Mouse (Mus musculus) megakaryocyte progenitor cell, adult 5-6 weeks (primary cell): Measurements from ENCODE around the gene AI837181. TPM values are rescaled to one million over a fixed set of nuclear protein-coding genes. Genes with fewer than 3 reads are reported as not detected.

ENCODE experiments used
- ATAC-seq: replicated peaks from 2 replicates; pipeline ENCODE4 v1.8.0; 2016; ENCODE audit warnings: mild to moderate bottlenecking, moderate TSS enrichment, inconsistent platforms; ENCODE audit not compliant: poor library complexity
- total RNA-seq, 2 experiments: library from RNA; stranded (forward) in 1 of 2; stranded (reverse) in 1 of 2; fragments of 157-497, 149-512 nt in 1 of 2; fragments of 200-1000 nt in 1 of 2; gene quantifications; 2 replicates each; pipeline versions ENCODE4 v1.2.3 to v1.2.4; 2015 to 2017

AI837181 gene
- total RNA-seq, 2 experiments from 2014 or later, result 11.9 to 18.4 TPM

DNA sequence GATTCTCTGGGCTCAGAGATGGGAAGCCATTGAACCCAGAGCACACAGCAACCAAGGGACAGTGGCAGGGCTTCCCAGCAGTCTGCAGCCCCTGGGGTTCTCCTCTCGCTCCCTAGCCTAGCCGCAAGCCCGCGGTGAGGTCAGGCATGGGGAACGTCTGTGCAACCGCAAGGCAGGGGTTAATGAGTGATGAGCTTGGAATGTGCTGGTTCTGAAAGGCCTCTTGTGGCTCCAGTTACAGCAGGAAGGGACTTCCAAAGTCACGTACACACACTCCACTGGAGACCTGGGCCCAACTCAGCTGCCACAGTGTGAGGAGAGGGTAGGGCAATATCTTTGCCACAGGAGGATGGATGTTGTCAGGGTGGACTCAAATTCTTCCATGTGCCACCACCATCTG, 20.0 kb downstream of the AI837181 start:
- no peak for ATAC-seq

DNA sequence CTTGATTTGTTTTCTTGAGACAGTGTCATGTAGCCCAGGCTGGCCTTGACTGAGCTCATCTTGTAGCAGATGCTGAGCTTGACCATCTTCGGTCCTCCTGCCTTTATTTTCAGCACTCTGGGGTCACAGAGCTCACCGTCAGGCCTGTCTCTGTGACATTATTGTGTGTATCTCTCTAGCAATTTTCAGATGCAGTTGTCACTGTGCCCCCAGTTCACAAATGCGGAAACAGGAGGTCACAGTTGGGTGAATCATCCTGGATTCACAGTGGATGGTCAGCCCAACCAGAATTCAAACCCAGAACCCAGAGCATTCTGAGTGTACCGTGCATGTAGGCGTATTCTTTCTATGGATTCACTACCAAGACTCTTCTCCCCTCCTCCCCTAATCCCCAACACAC, 20.8 kb downstream of the AI837181 start:
- ATAC-seq, result no peak

GRCm38 (mm10) chr19:5447515-5448353, 22.8 kb downstream of the AI837181 start, which contains the start of gene Fosl1:
Gene Fosl1 (plus strand): TSS chr19:5447547.
- peak; percentile 75 for ATAC-seq

- peak; percentile 66 for ATAC-seq
These were observed 23.6 kb downstream of the AI837181 start for GRCm38 (mm10) chr19:5448354-5449150.

GRCm38 (mm10) chr19:5449673-5450072, 24.7 kb downstream of the AI837181 start:
- ATAC-seq, result no peak

DNA sequence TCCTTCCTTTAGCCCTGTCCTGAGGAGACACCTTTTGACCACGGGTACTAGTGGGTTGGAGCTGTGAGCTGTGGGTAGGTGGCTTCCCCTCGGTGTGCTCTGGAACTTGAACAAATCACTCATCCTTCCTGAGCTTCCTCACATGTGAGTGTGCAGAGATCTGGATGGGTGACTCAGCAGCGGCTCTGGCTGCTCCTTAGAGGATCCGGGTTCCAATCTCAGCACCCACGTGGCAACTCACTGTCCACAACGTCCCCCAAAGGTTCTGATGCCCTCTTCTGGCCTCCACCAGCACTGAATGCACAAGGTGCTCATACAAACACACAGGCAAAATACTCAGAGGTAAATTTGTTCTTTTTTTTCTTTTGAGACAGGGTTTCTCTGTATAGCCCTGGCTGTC, 26.8 kb downstream of the AI837181 start:
- ATAC-seq, result no peak

DNA sequence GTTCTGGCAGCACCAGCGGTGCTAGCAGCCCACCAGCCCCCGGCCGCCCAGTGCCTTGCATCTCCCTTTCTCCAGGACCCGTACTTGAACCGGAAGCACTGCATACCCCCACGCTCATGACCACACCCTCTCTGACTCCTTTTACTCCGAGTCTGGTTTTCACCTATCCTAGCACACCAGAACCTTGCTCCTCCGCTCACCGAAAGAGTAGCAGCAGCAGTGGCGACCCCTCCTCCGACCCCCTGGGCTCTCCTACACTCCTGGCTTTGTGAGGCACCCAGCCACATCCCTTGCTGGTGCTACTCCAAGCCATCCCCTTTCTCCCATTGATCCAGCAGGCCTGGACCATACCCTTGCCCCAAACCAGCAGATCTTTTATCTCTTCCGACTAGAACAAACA, 30.1 kb downstream of the AI837181 start:
- no peak for ATAC-seq

DNA sequence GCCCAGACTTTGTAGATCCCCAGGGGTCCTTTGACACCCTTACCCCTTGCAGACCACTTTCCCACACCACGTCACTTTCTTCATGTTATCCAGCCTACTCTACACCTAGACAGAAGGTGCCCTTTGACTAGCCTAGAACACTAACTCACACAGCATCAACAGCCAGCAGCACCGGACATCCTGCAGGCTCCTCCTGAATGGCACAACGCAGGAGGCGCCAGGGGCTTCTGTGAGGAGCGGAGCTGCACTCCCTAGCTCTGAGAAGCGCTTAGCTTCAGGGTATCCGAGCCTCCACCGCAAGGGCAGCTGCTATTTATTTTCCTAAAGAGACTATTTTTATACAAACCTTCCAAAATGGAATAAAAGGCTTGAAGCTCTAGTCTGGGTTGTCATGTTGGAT, 30.6 kb downstream of the AI837181 start:
- no peak for ATAC-seq

GRCm38 (mm10) chr19:5456241-5456921, 31.4 kb downstream of the AI837181 start:
- no peak for ATAC-seq

GRCm38 (mm10) chr19:5456922-5457745, 32.2 kb downstream of the AI837181 start:
- ATAC-seq, result peak; percentile 85

DNA sequence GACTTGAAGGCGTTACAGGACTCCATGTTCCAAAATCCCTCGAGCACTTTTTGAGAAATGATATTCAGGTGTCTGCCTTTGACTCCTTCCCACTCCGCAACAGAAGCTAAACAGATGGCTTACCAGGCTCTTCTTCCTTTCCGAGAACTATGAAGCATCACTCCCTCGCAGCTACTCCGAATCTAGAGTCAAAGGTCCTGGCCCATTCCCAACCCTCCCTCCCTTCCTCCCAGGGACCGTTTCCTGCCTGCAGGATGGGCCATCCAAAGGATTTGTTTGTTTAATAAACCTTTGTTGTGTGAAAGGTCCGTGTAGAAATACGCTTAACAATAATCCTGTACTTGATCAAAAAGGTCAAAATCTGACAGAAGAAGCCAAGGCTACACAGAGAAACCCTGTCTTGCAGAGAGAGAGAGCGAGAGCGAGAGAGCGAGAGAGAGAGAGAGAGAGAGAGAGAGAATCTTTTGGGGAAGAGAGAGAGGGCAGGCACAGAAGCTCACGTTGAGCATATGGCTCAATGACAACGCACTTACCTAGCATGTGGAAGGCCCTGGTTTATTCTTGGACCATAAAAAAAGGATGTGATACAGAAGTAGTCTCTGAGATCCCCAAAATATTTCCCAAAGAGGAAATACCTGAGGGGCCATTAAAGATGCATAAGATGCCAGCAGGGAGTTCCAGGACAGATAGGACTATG, 33.0 kb downstream of the AI837181 start, which contains the start of gene Ccdc85b:
Ccdc85b (minus strand) TSS at position 149 of the 697 bp plus-strand sequence.
- no peak for ATAC-seq

GRCm38 (mm10) chr19:5459019-5459418, 34.1 kb downstream of the AI837181 start:
- ATAC-seq, result no peak

DNA sequence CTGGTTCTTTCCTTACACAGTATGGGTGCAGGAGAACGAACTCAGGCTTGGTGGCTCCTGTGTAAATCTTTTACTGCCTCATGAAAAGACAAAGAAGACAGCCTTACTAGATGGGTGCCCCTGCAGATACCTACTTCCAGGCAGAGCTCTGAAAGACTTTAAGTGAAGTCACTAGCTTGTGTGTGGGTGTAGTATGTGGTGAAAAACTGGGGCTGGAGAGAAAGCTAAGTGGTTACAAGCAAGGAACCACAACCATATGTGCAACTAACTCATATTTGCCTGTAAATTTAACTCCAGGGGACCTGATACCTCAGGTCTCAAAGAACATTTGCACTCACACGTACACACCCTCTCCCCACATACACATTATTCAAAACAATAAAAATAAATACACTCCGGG, 35.0 kb downstream of the AI837181 start:
- no peak for ATAC-seq

DNA sequence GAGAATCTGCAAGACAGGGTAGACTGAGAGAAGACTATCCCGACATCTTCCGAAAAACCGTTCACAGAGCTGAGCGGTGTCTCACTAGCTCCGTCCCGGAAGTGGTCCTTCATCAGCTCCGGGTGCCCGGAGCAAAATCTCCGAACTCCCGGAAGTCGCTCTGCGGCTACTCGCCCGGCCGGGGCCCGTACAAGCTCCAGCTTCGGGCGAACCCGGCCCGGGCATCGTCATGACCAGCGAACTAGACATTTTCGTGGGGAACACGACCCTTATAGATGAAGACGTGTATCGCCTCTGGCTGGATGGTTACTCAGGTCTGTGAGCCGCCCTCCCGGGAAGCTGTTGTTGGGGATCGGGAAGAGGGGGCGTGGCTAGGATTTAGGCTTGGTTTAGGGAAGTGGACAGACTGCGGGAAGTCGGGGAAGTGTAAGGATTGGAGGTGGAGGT, 35.5 kb downstream of the AI837181 start, which contains the start of gene Fibp:
Fibp (plus strand) TSS at position 151 of the 447 bp plus-strand sequence.
- ATAC-seq, result peak; percentile 74

DNA sequence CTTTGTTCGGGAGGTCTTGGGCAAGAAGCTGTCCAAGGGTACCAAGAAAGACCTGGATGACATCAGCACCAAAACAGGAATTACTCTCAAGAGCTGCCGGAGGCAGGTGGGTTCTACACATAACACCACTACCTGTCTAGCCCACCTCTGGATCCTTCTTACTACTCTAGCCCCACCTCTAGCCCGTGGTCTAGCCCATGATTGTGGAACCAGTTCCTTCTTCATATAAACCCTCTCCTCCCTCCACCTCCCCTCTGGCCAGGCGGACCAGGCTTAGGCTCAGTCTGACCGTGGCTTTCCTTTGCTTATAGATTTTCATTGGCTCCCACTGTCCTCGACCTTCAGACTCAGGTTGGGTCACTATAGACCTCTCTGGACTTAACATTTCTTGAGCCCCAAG, 36.5 kb downstream of the AI837181 start:
- ATAC-seq, result no peak

- ATAC-seq, result no peak
These were observed 38.3 kb downstream of the AI837181 start for GRCm38 (mm10) chr19:5463212-5463611.

- ATAC-seq, result 0 out of 2 replicates have a peak, but pooled peaks have one; percentile 33
These were observed 39.0 kb downstream of the AI837181 start for GRCm38 (mm10) chr19:5463791-5464562.

DNA sequence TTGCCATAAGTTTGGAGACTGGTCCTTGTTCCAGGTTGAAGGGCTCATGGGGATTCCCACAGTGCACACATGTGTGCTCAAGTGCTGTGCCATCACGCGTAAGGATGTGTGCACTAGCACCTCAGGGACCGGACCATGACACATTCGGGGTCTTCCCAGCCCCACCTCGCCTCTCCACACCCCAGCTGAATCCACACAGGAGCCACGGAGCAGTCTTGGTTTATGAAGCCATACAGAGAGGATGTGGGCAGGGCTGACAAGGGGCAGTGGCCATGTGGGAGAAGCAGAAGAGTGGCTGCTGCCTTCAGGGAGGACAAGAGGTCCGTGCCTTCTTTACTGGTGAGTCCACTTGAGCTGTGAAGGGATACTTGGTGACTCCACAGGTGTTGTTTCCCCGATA, 40.1 kb downstream of the AI837181 start:
- ATAC-seq, result no peak
